Comparison of ENCODE assay signal across 15 mouse cellular contexts in the genomic region with DNA sequence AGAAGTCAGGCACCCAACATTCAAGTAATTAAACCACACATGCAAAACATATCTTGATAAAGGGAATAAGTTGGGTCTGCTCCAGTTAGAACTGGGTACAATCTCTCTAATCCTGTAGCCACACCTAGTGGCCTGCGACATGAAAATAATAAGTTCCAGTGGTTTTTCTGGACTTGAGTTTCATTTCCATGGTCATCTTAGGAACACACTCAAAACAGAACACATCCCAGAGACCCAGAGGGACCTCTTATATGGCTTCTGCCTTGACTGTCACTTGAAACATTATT. TPM values are rescaled to one million over a fixed set of nuclear protein-coding genes. Genes with fewer than 3 reads are reported as not detected.
A peak's percentile ranks its signal among the peaks of the same experiment; 100 is the strongest.
DNase-seq lines count a peak whose midpoint lies in the region; ATAC-seq lines count a peak whose summit lies in the region.
"Had no signal": no experiment of that assay in that cellular context is flagged by ENCODE, and none has a peak within 500 bp of the region (broad histone marks: within the 10 kb centered on the region; RNA-seq: fewer than 3 reads in every experiment).

No protein-coding gene starts in this region.

- 95% methylated on average over 1 of the region's 1 CpGs for WGBS in hindbrain, embryonic 15.5 days
- WGBS in hindbrain, embryonic 12.5 days = 96% methylated on average over 1 of the region's 1 CpGs
- WGBS in midbrain, embryonic 16.5 days = 100% methylated on average over 1 of the region's 1 CpGs
- 100% methylated on average over 1 of the region's 1 CpGs for WGBS in midbrain, embryonic 11.5 days
- 83% methylated on average over 1 of the region's 1 CpGs for WGBS in limb, embryonic 12.5 days

- H3K27me3 ChIP-seq in hindbrain, embryonic 15.5 days = no peaks in the 10 kb centered on the region
- no peaks in the 10 kb centered on the region for H3K27me3 ChIP-seq in hindbrain, embryonic 12.5 days
- H3K27me3 ChIP-seq in midbrain, embryonic 16.5 days (ENCODE audit: control insufficient read depth, insufficient read depth, low read depth, low read length) = no peaks in the 10 kb centered on the region
- no peaks in the 10 kb centered on the region for H3K27me3 ChIP-seq in midbrain, embryonic 11.5 days (ENCODE audit: control insufficient read depth, insufficient read depth, low read length)
- no peaks in the 10 kb centered on the region for H3K27me3 ChIP-seq in limb, embryonic 12.5 days
- H3K27me3 ChIP-seq: midbrain, embryonic 13.5 days had no signal

- no peaks in the 10 kb centered on the region for H3K36me3 ChIP-seq in hindbrain, embryonic 15.5 days
- H3K36me3 ChIP-seq in hindbrain, embryonic 12.5 days = no peaks in the 10 kb centered on the region
- no peaks in the 10 kb centered on the region for H3K36me3 ChIP-seq in midbrain, embryonic 16.5 days (ENCODE audit: control insufficient read depth, insufficient read depth, low read length)
- H3K36me3 ChIP-seq in midbrain, embryonic 11.5 days (ENCODE audit: control insufficient read depth, insufficient read depth, low read length) = no peaks in the 10 kb centered on the region
- no peaks in the 10 kb centered on the region for H3K36me3 ChIP-seq in limb, embryonic 12.5 days
- H3K36me3 ChIP-seq: midbrain, embryonic 13.5 days had no signal

- no peak overlapping the region for H3K4me3 ChIP-seq in hindbrain, embryonic 15.5 days
- no peak overlapping the region for H3K4me3 ChIP-seq in hindbrain, embryonic 12.5 days
- no peak overlapping the region for H3K4me3 ChIP-seq in midbrain, embryonic 16.5 days (ENCODE audit: low read depth, low read length)
- no peak overlapping the region for H3K4me3 ChIP-seq in midbrain, embryonic 11.5 days (ENCODE audit: low read depth, low read length)
- H3K4me3 ChIP-seq in limb, embryonic 12.5 days (replicated peaks) = no peak overlapping the region
- H3K4me3 ChIP-seq: heart, adult 2 months; left cerebral cortex, adult 2 months had no signal

- H3K9ac ChIP-seq in hindbrain, embryonic 15.5 days = no peak overlapping the region
- no peak overlapping the region for H3K9ac ChIP-seq in hindbrain, embryonic 12.5 days
- 0 out of 2 replicates have a peak overlapping the region, but pooled peaks have one; percentile 30 for H3K9ac ChIP-seq in midbrain, embryonic 16.5 days (ENCODE audit: low read depth, low read length)
- H3K9ac ChIP-seq in midbrain, embryonic 11.5 days (ENCODE audit: low read length) = no peak overlapping the region
- no peak overlapping the region for H3K9ac ChIP-seq in limb, embryonic 12.5 days (replicated peaks)
- H3K9ac ChIP-seq: midbrain, embryonic 13.5 days had no signal

- no peak overlapping the region for H3K27ac ChIP-seq in hindbrain, embryonic 15.5 days (replicated peaks)
- no peak overlapping the region for H3K27ac ChIP-seq in hindbrain, embryonic 12.5 days
- no peak overlapping the region for H3K27ac ChIP-seq in midbrain, embryonic 16.5 days (ENCODE audit: low read length)
- no peak overlapping the region for H3K27ac ChIP-seq in midbrain, embryonic 11.5 days (ENCODE audit: low read depth, low read length)
- no peak overlapping the region for H3K27ac ChIP-seq in limb, embryonic 12.5 days
- H3K27ac ChIP-seq: heart, adult 2 months; left cerebral cortex, adult 2 months; midbrain, embryonic 13.5 days had no signal

- no peak for DNase-seq in midbrain, embryonic 11.5 days (ENCODE audit: low spot score, missing footprints)
- no peak for DNase-seq in embryo, embryonic 9.5 days (ENCODE audit: extremely low spot score)
- DNase-seq in layer of hippocampus, adult 8-10 months (ENCODE audit: low spot score in 2 of 2) = no peak
- DNase-seq: adrenal gland, postnatal 36 days; gastrocnemius, postnatal 10 days; heart, adult 2 months; heart, postnatal 14 days had no signal

- ATAC-seq in hindbrain, embryonic 15.5 days (ENCODE audit: low FRiP score, low read depth) = no peak
- no peak for ATAC-seq in hindbrain, embryonic 12.5 days (ENCODE audit: low FRiP score)
- ATAC-seq in midbrain, embryonic 16.5 days = no peak
- ATAC-seq in midbrain, embryonic 11.5 days (ENCODE audit: low FRiP score) = no peak
- ATAC-seq in limb, embryonic 12.5 days (ENCODE audit: insufficient number of reproducible peaks, insufficient read depth, low FRiP score, low TSS enrichment, low read depth) = no peak
- ATAC-seq in megakaryocyte-erythroid progenitor cell, adult 5-6 weeks (replicated peaks; ENCODE audit: low FRiP score, low TSS enrichment, poor library complexity, severe bottlenecking) = peak; percentile 56
- ATAC-seq: inflammation-experienced regulatory T-cells, adult 6 months had no signal

- H3K9me3 ChIP-seq in hindbrain, embryonic 15.5 days = no peaks in the 10 kb centered on the region
- no peaks in the 10 kb centered on the region for H3K9me3 ChIP-seq in hindbrain, embryonic 12.5 days (replicated peaks)
- H3K9me3 ChIP-seq in midbrain, embryonic 16.5 days (replicated peaks; ENCODE audit: control insufficient read depth, low read length, poor library complexity, severe bottlenecking) = no peaks in the 10 kb centered on the region
- no peaks in the 10 kb centered on the region for H3K9me3 ChIP-seq in midbrain, embryonic 11.5 days (ENCODE audit: control insufficient read depth, low read length)
- H3K9me3 ChIP-seq in limb, embryonic 12.5 days = no peaks in the 10 kb centered on the region
- H3K9me3 ChIP-seq: midbrain, embryonic 13.5 days had no signal

- peak overlapping the region; percentile 79; the same call in 1 of the 2 replicates for H3K4me2 ChIP-seq in hindbrain, embryonic 15.5 days
- H3K4me2 ChIP-seq in hindbrain, embryonic 12.5 days (replicated peaks) = no peak overlapping the region
- H3K4me2 ChIP-seq in midbrain, embryonic 16.5 days (ENCODE audit: low read length) = peak overlapping the region; percentile 75
- H3K4me2 ChIP-seq in midbrain, embryonic 11.5 days = no peak overlapping the region
- H3K4me2 ChIP-seq in limb, embryonic 12.5 days = peak overlapping the region; percentile 60

- peaks cover 25% of the 10 kb centered on the region for H3K4me1 ChIP-seq in hindbrain, embryonic 15.5 days (replicated peaks)
- peaks cover 12% of the 10 kb centered on the region for H3K4me1 ChIP-seq in hindbrain, embryonic 12.5 days
- H3K4me1 ChIP-seq in midbrain, embryonic 16.5 days (ENCODE audit: control insufficient read depth, insufficient read depth, low read length) = peaks cover 9% of the 10 kb centered on the region
- peaks cover 2% of the 10 kb centered on the region; the same call in 1 of the 2 replicates for H3K4me1 ChIP-seq in midbrain, embryonic 11.5 days (ENCODE audit: control insufficient read depth, insufficient read depth, low read length)
- H3K4me1 ChIP-seq in limb, embryonic 12.5 days (replicated peaks) = peaks cover 13% of the 10 kb centered on the region

RNA-seq across cellular contexts. Expression of gene Cmc1, which starts 1.2 kb away (rescaled TPM):
- polyA plus RNA-seq in hindbrain, embryonic 15.5 days (2015; fragmentation: Nextera tagmentation; extraction: Ambion mirVana) = 34.2 and 45.1 TPM in 2 replicates
- polyA plus RNA-seq in hindbrain, embryonic 12.5 days (2016; fragmentation: Nextera tagmentation; extraction: Ambion mirVana) = 41.7 and 45.4 TPM in 2 replicates
- 30.5 and 34.8 TPM in 2 replicates for polyA plus RNA-seq in midbrain, embryonic 16.5 days (2015; fragmentation: Nextera tagmentation; extraction: Ambion mirVana)
- 40.1 and 41.5 TPM in 2 replicates for polyA plus RNA-seq in midbrain, embryonic 11.5 days (2014; fragmentation: Nextera tagmentation; extraction: Ambion mirVana)
- polyA plus RNA-seq in limb, embryonic 12.5 days (2016; fragmentation: Nextera tagmentation; extraction: Ambion mirVana) = 48.9 and 49.5 TPM in 2 replicates
- total RNA-seq in megakaryocyte-erythroid progenitor cell, adult 5-6 weeks (2014; fragmentation: Nextera tagmentation) = 52.2 and 70.7 TPM in 2 replicates
- 84.5 and 129 TPM in 2 replicates for total RNA-seq in megakaryocyte-erythroid progenitor cell, adult 5-6 weeks (2017)
- 10 to 100 TPM in 3 of 4 experiments, 1 to 10 TPM in 1; 9.9 to 13.8 (median 13.3) TPM for total RNA-seq in layer of hippocampus, adult 8-10 months (2022)

Comparison
In these comparisons a context has a peak if more than half of its experiments do, and no peak if none do; other contexts are left out.
1. H3K4me2 ChIP-seq: peak in hindbrain, embryonic 15.5 days (single experiment), midbrain, embryonic 16.5 days (single experiment) and limb, embryonic 12.5 days (single experiment); none in hindbrain, embryonic 12.5 days (single experiment) and midbrain, embryonic 11.5 days (single experiment).